Mouse (Mus musculus): Measurements from ENCODE around the gene Adamts4. TPM values are rescaled to one million over a fixed set of nuclear protein-coding genes. Genes with fewer than 3 reads are reported as not detected.

The Adamts4 gene
- polyA plus RNA-seq (2021): 21.8 TPM

DNA sequence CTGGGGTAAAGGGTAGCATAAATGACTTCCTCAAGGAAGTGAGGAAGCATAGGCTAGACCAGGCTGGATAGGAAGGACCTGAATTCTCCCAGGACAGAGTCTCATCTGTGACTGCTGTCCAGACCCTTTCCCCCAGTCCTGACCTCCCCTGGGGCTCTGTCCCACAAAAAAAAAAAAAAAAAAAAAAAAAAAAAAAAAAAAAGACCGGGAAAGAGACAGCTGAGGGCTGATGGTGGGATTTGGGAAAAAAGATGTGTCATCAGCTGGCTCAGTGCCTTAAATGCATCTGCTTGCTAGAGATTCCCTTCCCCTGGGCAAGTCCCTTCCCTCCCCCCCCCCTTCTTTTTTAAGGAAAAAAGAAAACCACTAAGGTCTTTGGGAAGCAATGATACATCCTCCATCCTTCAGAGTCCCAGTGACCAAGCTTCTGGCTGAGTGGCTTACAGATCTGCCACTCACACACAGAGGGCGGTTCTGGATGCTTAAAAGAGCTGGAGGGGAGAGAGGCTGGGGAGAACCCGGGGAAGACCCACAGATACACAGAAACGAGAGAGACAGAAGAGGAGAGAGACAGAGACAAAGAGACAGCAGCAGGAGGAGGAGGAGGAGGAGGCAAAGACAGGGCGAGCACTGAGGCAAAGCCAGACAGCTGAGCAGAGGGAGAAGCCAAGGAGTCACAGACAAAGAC is at the start of gene Adamts4:
Gene Adamts4 (plus strand): TSS at position 509 of the 688 bp plus-strand sequence.
- no peak for TF ChIP-seq CTCF (IDR thresholded peaks at IDR 0.05)
- ATAC-seq: peak; percentile 48
- ChIA-PET CTCF (interaction anchor here (0.7 to 1.1 kb wide), 2 partner anchors 12 to 131 kb away, joined by 3 read pairs; no protein-coding TSS in a partner anchor), POLR2A (interaction anchor here (0.6 kb wide), 1 partner anchor 60 kb away, joined by 7 read pairs; no protein-coding TSS in a partner anchor)
- in situ Hi-C loops (cut with MboI; ENCODE audit: low pct_unique_long_range_greater_than_20kb): loop anchor here (25.0 kb wide), 1 partner anchor 363 kb away; the partner anchor contains the start of genes Dusp12 and Gm26620
- peak; percentile 68 for DNase-seq (ENCODE audit: low read depth, low spot score)
- H3K27me3 ChIP-seq: no peaks in the 10 kb centered on the region

DNA sequence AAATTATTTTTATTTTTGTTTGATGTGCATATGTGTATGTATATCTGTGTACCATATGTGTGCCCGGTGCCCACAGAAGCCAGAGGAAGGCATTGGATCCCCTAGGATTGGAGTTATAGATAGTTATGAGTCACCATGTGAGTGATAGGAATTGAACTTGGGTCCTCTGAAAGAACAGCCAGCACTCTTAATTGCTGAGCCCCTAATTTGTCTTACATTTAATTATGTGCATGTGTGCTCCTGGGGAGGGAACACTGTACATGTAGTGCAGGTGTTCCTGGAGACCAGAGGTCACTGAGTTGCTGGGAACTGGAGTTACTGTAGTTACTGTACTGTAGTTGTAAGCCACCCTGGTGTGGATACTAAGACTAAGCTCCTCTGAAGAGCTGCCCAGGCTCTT is 49.5 kb upstream of the Adamts4 start:
- DNase-seq (ENCODE audit: low read depth, low spot score): no peak
- CTCF ChIA-PET: interaction anchor here (1.3 to 9.7 kb wide), 2 partner anchors 8 kb away, joined by 3 to 97 read pairs; partner anchors contain the start of gene Nr1i3
- in situ Hi-C loops (cut with MboI; ENCODE audit: low pct_unique_long_range_greater_than_20kb): no loop called here
- no peaks in the 10 kb centered on the region for H3K27me3 ChIP-seq
- ATAC-seq: no peak
- POLR2A ChIA-PET: no interaction called here
- no peak for TF ChIP-seq CTCF (IDR thresholded peaks at IDR 0.05)

DNA sequence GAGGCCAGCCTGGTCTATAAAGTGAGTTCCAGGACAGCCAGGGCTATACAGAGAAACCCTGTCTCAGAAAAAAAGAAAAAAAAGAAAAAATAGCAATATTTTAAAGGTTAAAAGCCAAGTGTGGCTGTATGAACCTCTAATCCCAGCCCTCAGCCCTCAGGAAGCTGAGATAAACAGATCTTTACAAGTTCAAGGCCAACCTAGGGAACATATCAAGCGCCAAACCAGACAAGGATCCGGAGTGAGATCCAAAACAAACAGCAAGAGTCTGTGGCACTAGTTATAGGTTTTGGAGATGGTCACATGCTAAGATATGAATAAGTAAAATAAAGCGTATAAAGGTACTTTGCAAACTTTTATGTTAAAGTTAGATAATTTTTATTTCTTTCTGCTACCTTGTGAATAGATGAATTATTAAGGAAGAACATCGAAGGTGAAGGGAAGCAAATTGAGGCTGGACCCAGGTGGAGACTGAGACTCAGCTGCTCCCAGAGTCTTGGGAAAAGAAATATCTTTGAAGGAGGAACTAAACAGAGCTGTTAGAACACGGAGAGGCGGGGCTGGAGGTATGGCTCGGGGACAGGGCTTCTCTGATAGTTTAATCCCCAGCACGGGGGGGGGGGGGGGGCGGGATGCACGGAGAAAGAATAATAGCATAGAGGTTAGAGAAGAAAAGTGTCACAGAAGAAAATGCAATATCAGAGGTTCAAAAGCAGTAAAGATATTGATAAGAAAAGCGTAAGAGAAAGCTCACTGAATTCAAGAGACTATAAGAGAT is 46.6 kb upstream of the Adamts4 start:
- TF ChIP-seq CTCF (IDR thresholded peaks at IDR 0.05): no peak

DNA sequence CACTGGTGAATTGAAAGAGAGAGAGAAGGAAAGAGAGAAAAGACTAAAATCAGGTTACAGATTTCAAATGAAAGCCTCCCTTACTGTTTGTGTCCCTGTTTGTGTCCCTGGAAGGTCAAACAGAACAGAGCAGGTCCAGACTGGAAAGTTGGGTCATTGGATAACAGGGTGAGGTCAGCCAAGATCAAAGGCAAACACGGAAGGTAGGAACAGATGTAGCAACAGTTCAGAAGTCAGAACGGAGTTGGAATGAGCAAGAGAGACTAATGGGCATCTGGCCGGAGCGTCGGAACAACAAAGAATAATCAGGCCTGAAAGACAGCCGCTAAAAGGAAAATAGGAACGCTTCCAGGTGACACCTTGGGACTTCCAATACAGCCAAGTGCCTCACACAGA is 46.0 kb upstream of the Adamts4 start:
- ChIA-PET POLR2A (no interaction called here), CTCF (interaction anchor here (10.6 kb wide), 1 partner anchor 8 kb away, joined by 97 read pairs; the partner anchor contains the start of gene Pcp4l1)
- ATAC-seq (no peak), DNase-seq (ENCODE audit: low read depth, low spot score) (no peak)
- in situ Hi-C loops (cut with MboI; ENCODE audit: low pct_unique_long_range_greater_than_20kb): no loop called here
- H3K27me3 ChIP-seq: no peaks in the 10 kb centered on the region
- TF ChIP-seq CTCF (IDR thresholded peaks at IDR 0.05): no peak

More for the DNA sequence above, 46.6 kb upstream of the Adamts4 start:
- no peaks in the 10 kb centered on the region for H3K27me3 ChIP-seq
- ATAC-seq: no peak
- no peak for DNase-seq (ENCODE audit: low read depth, low spot score)
- ChIA-PET POLR2A (interaction anchor here (1.4 kb wide), 1 partner anchor 9 kb away, joined by 4 read pairs; no protein-coding TSS in a partner anchor), CTCF (interaction anchor here (10.6 kb wide), 1 partner anchor 8 kb away, joined by 97 read pairs; the partner anchor contains the start of gene Pcp4l1)
- in situ Hi-C loops (cut with MboI; ENCODE audit: low pct_unique_long_range_greater_than_20kb): no loop called here

DNA sequence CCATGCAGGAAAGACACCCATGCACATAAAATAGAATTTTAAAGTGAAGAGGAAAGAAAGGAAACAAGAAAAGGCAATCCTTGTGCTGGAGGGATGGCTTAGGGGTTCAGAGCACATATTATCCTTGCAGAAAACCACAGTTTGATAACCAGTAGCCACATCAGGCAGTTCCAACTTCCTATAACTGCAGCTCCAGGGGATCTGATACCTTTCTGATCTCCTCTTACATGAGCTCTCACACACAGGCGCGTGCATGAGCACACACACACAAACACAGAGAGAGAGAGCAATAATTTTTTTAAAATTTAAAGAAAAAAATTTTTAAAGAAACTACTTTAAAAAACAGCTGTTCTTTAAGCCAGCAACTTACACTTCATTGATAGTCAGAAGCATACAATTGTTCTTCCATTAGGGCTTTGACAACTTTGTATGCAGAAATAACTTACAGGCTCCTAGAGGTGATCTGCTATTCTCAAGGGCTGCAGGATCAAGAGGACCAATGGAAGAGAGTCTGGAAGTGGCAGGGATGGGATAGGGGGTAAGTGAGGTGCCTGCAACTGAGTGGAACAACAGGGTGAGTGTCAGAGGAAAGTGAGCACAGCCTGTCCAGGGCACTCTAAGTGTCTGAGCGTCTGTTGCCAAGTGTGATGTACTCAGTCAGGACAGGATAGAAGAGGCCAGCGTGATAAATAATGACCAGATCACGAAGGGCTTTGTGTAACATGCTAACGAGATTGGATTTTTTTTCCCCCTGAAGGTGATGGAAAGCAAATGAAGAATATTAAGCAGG is 44.3 kb upstream of the Adamts4 start:
- DNase-seq (ENCODE audit: low read depth, low spot score) (no peak), ATAC-seq (no peak)
- CTCF ChIA-PET: interaction anchor here (1.1 to 10.6 kb wide), 3 partner anchors 10 to 16 kb away, joined by 3 to 97 read pairs (median 3); partner anchors contain the start of genes Pcp4l1 and Tomm40l
- TF ChIP-seq CTCF (IDR thresholded peaks at IDR 0.05): no peak
- POLR2A ChIA-PET: interaction anchor here (1.1 kb wide), 1 partner anchor 14 kb away, joined by 3 read pairs; no protein-coding TSS in a partner anchor
- no peaks in the 10 kb centered on the region for H3K27me3 ChIP-seq
- in situ Hi-C loops (cut with MboI; ENCODE audit: low pct_unique_long_range_greater_than_20kb): no loop called here

DNA sequence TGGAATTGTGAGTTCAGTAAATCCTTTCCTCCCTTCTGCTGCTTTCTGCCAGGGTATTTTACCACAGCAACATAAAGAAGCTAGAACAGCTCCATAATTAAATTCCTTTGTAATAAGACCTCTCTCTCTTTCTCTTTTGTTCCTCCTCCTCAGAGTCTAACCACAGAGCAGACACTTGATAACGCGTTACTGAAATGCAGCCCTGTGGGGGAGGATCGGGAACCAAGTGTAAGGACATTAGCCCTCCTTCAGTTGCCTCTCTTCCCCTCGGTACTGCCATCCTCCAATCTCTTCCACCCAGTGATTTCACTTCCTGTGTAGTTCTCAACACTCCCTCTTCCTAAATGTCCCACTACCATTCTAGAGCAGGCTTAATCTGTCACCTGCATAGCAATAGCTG is 40.8 kb upstream of the Adamts4 start:
- H3K27me3 ChIP-seq: no peaks in the 10 kb centered on the region
- POLR2A ChIA-PET: no interaction called here
- no peak for TF ChIP-seq CTCF (IDR thresholded peaks at IDR 0.05)
- no peak for ATAC-seq
- in situ Hi-C loops (cut with MboI; ENCODE audit: low pct_unique_long_range_greater_than_20kb): no loop called here
- CTCF ChIA-PET: interaction anchor here (0.6 to 10.6 kb wide), 5 partner anchors 10 to 98 kb away, joined by 3 to 97 read pairs (median 4); partner anchors contain the start of gene Pcp4l1
- DNase-seq (ENCODE audit: low read depth, low spot score): no peak

DNA sequence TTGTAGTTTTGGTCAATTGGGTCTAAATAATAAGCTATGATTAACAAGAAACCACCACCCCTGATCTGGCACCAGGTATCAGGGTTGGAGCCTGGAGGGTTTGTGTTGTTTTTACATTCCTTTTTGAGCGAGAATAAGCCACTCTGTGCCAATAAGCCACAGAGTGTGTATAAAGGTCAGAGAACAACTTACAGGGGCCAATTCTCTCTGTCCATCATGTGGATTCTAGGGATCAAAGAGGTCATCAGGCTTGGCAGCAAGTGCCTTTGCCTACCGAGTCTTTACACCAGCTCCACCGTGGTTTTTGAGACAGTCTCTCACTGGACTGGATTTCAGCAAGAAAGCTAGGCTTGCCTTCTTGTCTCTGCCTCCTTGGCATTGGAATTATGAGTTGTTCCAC is 37.4 kb upstream of the Adamts4 start:
- TF ChIP-seq CTCF (IDR thresholded peaks at IDR 0.05): no peak
- no peaks in the 10 kb centered on the region for H3K27me3 ChIP-seq
- POLR2A ChIA-PET: interaction anchor here (0.5 to 1.3 kb wide), 3 partner anchors 10 to 431 kb away, joined by 3 to 4 read pairs (median 3); no protein-coding TSS in a partner anchor
- CTCF ChIA-PET: interaction anchor here (0.7 to 10.6 kb wide), 5 partner anchors 8 to 64 kb away, joined by 3 to 97 read pairs (median 4); partner anchors contain the start of gene Pcp4l1
- no peak for ATAC-seq
- no peak for DNase-seq (ENCODE audit: low read depth, low spot score)
- in situ Hi-C loops (cut with MboI; ENCODE audit: low pct_unique_long_range_greater_than_20kb): no loop called here

DNA sequence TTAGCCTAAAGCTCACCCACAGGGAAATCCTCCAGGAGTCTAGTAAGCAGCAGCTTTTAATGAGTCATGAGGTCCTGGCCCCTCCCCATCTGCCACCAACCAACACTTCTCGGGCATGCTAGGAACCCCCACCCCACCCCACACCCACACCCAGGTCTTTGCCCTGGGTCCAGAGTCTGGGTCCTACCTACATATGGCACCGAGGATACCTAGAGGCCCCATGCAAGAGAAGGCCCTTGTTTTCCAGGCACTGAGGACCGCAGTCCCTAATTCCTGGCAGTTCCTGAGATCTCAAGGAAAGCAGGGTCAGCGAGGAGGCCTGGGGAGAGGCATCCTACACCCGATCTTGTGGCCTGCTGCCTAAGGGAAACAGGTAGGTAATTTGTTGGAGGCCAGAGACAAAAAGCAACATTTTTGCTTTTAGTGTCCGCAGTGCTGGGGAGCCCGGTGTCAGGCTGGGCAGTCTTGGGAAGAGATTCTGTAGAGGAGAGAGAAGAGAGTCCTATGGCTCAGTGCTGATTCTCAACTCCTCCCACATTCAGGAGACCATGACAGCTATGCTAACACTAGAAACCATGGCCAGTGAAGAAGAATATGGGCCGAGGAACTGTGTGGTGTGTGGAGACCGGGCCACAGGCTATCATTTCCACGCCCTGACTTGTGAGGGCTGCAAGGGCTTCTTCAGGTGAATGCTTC is 36.3 kb upstream of the Adamts4 start, which contains the start of gene Nr1i3:
Gene Nr1i3 (plus strand): TSS at position 170 of the 696 bp plus-strand sequence.
- ChIA-PET CTCF (interaction anchor here (1.1 to 10.6 kb wide), 3 partner anchors 18 to 51 kb away, joined by 4 to 97 read pairs (median 5); partner anchors contain the start of gene Pcp4l1), POLR2A (interaction anchor here (0.6 to 1.2 kb wide), 3 partner anchors 25 to 87 kb away, joined by 3 to 4 read pairs (median 3); no protein-coding TSS in a partner anchor)
- no peaks in the 10 kb centered on the region for H3K27me3 ChIP-seq
- no peak for ATAC-seq
- in situ Hi-C loops (cut with MboI; ENCODE audit: low pct_unique_long_range_greater_than_20kb): no loop called here
- no peak for TF ChIP-seq CTCF (IDR thresholded peaks at IDR 0.05)
- DNase-seq (ENCODE audit: low read depth, low spot score): no peak

DNA sequence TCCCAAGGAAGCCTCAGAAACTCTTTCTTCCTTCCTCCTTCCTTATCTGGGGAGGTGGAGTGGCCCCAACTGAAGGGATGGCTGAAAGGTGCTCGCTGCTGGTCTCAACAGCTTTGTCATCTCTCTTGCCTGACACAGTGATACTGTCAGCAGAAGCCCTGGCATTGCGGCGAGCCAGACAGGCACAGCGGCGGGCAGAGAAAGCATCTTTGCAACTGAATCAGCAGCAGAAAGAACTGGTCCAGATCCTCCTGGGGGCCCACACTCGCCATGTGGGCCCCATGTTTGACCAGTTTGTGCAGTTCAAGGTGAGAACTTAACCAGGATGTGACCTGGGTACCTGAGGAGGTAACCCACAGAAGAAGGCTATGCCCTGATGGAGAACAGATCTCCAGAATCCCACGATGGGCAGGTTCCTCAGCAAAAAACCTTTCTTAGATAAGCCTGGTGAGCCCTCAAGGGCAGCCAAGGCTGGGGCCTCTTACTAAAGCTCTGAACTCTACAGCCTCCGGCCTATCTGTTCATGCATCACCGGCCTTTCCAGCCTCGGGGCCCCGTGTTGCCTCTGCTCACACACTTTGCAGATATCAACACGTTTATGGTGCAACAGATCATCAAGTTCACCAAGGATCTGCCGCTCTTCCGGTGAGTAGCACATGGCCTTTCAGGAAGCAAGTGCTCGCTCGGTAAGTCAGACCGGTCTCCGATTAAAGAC is 33.8 kb upstream of the Adamts4 start:
- ChIA-PET CTCF (no interaction called here), POLR2A (no interaction called here)
- in situ Hi-C loops (cut with MboI; ENCODE audit: low pct_unique_long_range_greater_than_20kb): no loop called here
- ATAC-seq: no peak
- DNase-seq (ENCODE audit: low read depth, low spot score): no peak
- no peaks in the 10 kb centered on the region for H3K27me3 ChIP-seq
- TF ChIP-seq CTCF (IDR thresholded peaks at IDR 0.05): no peak

Measured in Patski (cell line).